Mouse (Mus musculus) CH12.LX (cell line): Measurements from ENCODE around the gene Nup153.

Experiments used
- CTCF ChIP-seq, 2 experiments: IDR thresholded peaks in 1 of 2; conservative IDR thresholded peaks in 1 of 2; 2 replicates each; pipeline ENCODE4 v1.5.1; 2011 to 2012; ENCODE audit warnings: low read depth in 2 of 2, low read length in 2 of 2, improper control_type of control experiment in 1 of 2, inconsistent platforms in 1 of 2, mild to moderate bottlenecking in 1 of 2, moderate library complexity in 1 of 2
- POLR2A ChIP-seq: IDR thresholded peaks from 2 replicates; pipeline ENCODE4 v1.6.1; 2011; ENCODE audit warnings: low read depth, mild to moderate bottlenecking, improper control_type of control experiment, low read length
- ZMIZ1 ChIP-seq: IDR thresholded peaks from 2 replicates; pipeline ENCODE4 v1.6.1; 2012; ENCODE audit warnings: low read depth, mild to moderate bottlenecking, inconsistent platforms, low read length, improper control_type of control experiment

DNA sequence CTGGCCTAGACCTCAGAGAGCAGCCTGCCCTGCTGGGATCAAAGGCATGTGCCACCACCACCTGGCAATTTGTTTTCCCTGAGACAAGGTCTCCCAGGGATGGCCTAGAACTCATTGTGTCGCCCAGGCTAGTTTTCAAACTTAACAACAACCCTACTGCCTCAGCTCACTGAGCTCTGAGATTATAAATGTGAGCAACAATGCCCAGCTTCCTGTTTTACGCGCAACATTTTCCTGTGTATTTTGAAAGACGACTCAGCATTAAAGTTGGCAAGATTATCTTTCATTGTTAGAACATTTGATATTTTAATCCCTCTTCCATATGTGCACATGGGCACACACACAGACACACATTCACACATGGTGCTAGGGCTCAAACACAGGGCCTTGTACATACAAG is 9.7 kb upstream of the Nup153 start:
- TF ChIP-seq ZMIZ1 (no peak), POLR2A (no peak), CTCF (conservative IDR thresholded peaks at IDR 0.05 in 1 of 2, IDR thresholded peaks at IDR 0.05 in 1 of 2; ENCODE audit: low read depth in 2 of 2, low read length in 2 of 2) (no peak)
